Mouse (Mus musculus) heart, postnatal 0 days (tissue): ENCODE results near the gene Mertk. TPM values are rescaled to one million over a fixed set of nuclear protein-coding genes. Genes with fewer than 3 reads are reported as not detected.

Experiments used
- ATAC-seq: fragments of 200-750 bp; cut with Nextera tagmentation; 2 replicates; pipeline ENCODE4 v1.8.0; 2017; ENCODE audit warnings: low read depth, moderate number of reproducible peaks, moderate library complexity; ENCODE audit not compliant: insufficient read depth
- DNase-seq: peaks from one replicate; pipeline ENCODE4 v3.0.0-alpha.2; 2016; ENCODE audit warnings: low spot score
- H3K27ac ChIP-seq: fragments of 300-500 bp; sonication (generic); 2 replicates; pipeline ENCODE4 v1.5.1; 2014; ENCODE audit warnings: low read depth, mild to moderate bottlenecking
- H3K27me3 ChIP-seq: fragments of 300-500 bp; sonication (generic); 2 replicates; pipeline ENCODE4 v1.6.1; 2014; ENCODE audit warnings: low read length, mixed read lengths; ENCODE audit not compliant: control insufficient read depth, insufficient read depth
- H3K36me3 ChIP-seq: fragments of 300-500 bp; sonication (generic); replicated peaks from 2 replicates; pipeline ENCODE4 v1.6.1; 2014; ENCODE audit warnings: low read length, mixed read lengths; ENCODE audit not compliant: control insufficient read depth, insufficient read depth
- H3K4me1 ChIP-seq: fragments of 300-500 bp; sonication (generic); 2 replicates; pipeline ENCODE4 v1.6.1; 2014; ENCODE audit warnings: antibody characterized with exemption; ENCODE audit not compliant: control insufficient read depth, insufficient read depth
- H3K4me2 ChIP-seq: fragments of 300-500 bp; sonication (generic); 2 replicates; pipeline ENCODE4 v1.6.1; 2014; ENCODE audit warnings: low read depth, mild to moderate bottlenecking, low read length, moderate library complexity
- H3K4me3 ChIP-seq: fragments of 300-500 bp; sonication (generic); 2 replicates; pipeline ENCODE4 v1.5.1; 2014; ENCODE audit warnings: low read depth, low read length
- H3K9ac ChIP-seq: fragments of 300-500 bp; sonication (generic); replicated peaks from 2 replicates; pipeline ENCODE4 v1.6.1; 2014; ENCODE audit warnings: low read depth, low read length, mixed read lengths
- H3K9me3 ChIP-seq: fragments of 300-500 bp; sonication (generic); replicated peaks from 2 replicates; pipeline ENCODE4 v1.6.1; 2016; ENCODE audit warnings: low read length; ENCODE audit not compliant: control insufficient read depth
- CTCF ChIP-seq: IDR thresholded peaks from 2 replicates; pipeline ENCODE4 v1.5.1; 2016; ENCODE audit warnings: antibody characterized with exemption, control low read depth, low read depth
- EP300 ChIP-seq: IDR thresholded peaks from 2 replicates; pipeline ENCODE4 v1.6.1; 2016; ENCODE audit warnings: antibody characterized with exemption, low read depth
- WGBS: fragments of 180-500 bp; shearing (Covaris S2); extraction: QIAGEN DNeasy Blood & Tissue Kit; methylation state at CpG from one replicate; pipeline ENCODE4 v1.1.7; 2014; 5-methylcytosine and 5-hydroxymethylcytosine counted together
- polyA plus RNA-seq: library from polyadenylated mRNA; unstranded; fragments of >200 nt; fragmentation: Nextera tagmentation; extraction: Ambion mirVana; gene quantifications from 2 replicates; pipeline ENCODE4 v1.2.1, GENCODE M21; 2015
- total RNA-seq: library from RNA; depleted of rRNA; stranded (reverse); fragments of >200 nt; gene quantifications from 2 replicates; pipeline ENCODE4 v1.2.3, GENCODE M21; 2014; ENCODE audit warnings: low replicate concordance

The Mertk gene
- total and polyA plus RNA-seq, 2 experiments from 2014 or later, result 2.3 to 6.1 TPM

GRCm38 (mm10) chr2:128818956-128819643, 120.3 kb downstream of the Mertk start:
- peak overlapping the region; percentile 97 for H3K4me3 ChIP-seq
- WGBS, result 9% methylated on average over 14 of the region's 14 CpGs
- no peak for TF ChIP-seq CTCF
- no peak for TF ChIP-seq EP300

GRCm38 (mm10) chr2:128820631-128821030, 121.9 kb downstream of the Mertk start:
- H3K27ac ChIP-seq, result no peak overlapping the region
- no peak overlapping the region for H3K9ac ChIP-seq
- no peaks in the 10 kb centered on the region for H3K9me3 ChIP-seq
- 77% methylated on average over 2 of the region's 2 CpGs for WGBS
- no peak for TF ChIP-seq EP300
- no peak for TF ChIP-seq CTCF
- H3K4me1 ChIP-seq, result peaks cover 4% of the 10 kb centered on the region; the same call in 1 of the 2 replicates
- ATAC-seq (no peak), DNase-seq (no peak)
- no peak overlapping the region for H3K4me3 ChIP-seq
- H3K4me2 ChIP-seq, result no peak overlapping the region
- no peaks in the 10 kb centered on the region for H3K27me3 ChIP-seq
- peaks cover 9% of the 10 kb centered on the region; the same call in 1 of the 2 replicates for H3K36me3 ChIP-seq

More at GRCm38 (mm10) chr2:128818956-128819643, 120.3 kb downstream of the Mertk start:
- 0 out of 2 replicates have a peak, but pooled peaks cover 4% of the 10 kb centered on the region for H3K36me3 ChIP-seq
- H3K4me2 ChIP-seq, result peak overlapping the region; percentile 81
- peak; percentile 22 for DNase-seq
- peaks cover 7% of the 10 kb centered on the region; the same call in 1 of the 2 replicates for H3K4me1 ChIP-seq
- ATAC-seq, result no peak
- no peaks in the 10 kb centered on the region for H3K27me3 ChIP-seq
- no peaks in the 10 kb centered on the region for H3K9me3 ChIP-seq
- peak overlapping the region; percentile 96 for H3K27ac ChIP-seq
- H3K9ac ChIP-seq, result peak overlapping the region; percentile 82

GRCm38 (mm10) chr2:128823893-128824292, 125.1 kb downstream of the Mertk start:
- Histone ChIP-seq H3K9me3 (no peaks in the 10 kb centered on the region), H3K27me3 (no peaks in the 10 kb centered on the region), H3K4me2 (no peak overlapping the region), H3K4me1 (peaks cover 2% of the 10 kb centered on the region; the same call in 1 of the 2 replicates), H3K36me3 (peaks cover 23% of the 10 kb centered on the region), H3K27ac (no peak overlapping the region), H3K9ac (no peak overlapping the region), H3K4me3 (no peak overlapping the region)
- TF ChIP-seq EP300, result no peak
- TF ChIP-seq CTCF, result no peak
- ATAC-seq (no peak), DNase-seq (no peak)
- WGBS, result 85% methylated on average over 5 of the region's 5 CpGs

GRCm38 (mm10) chr2:128827787-128828186, 129.0 kb downstream of the Mertk start:
- no peak for DNase-seq
- Histone ChIP-seq H3K9ac (no peak overlapping the region), H3K9me3 (no peaks in the 10 kb centered on the region), H3K27me3 (no peaks in the 10 kb centered on the region), H3K36me3 (peaks cover 56% of the 10 kb centered on the region), H3K4me2 (no peak overlapping the region), H3K27ac (no peak overlapping the region), H3K4me3 (no peak overlapping the region), H3K4me1 (no peaks in the 10 kb centered on the region)
- no peak for ATAC-seq
- no peak for TF ChIP-seq CTCF
- no peak for TF ChIP-seq EP300
- 92% methylated on average over 1 of the region's 1 CpGs for whole genome bisulfite sequencing

- no peak overlapping the region for H3K27ac ChIP-seq
- DNase-seq (no peak), ATAC-seq (no peak)
- no peak for TF ChIP-seq EP300
- no peak for TF ChIP-seq CTCF
- WGBS, result 83% methylated on average over 3 of the region's 3 CpGs
- peaks cover 79% of the 10 kb centered on the region for H3K36me3 ChIP-seq
- no peaks in the 10 kb centered on the region for H3K4me1 ChIP-seq
- no peaks in the 10 kb centered on the region for H3K9me3 ChIP-seq
- no peak overlapping the region for H3K4me3 ChIP-seq
- H3K27me3 ChIP-seq, result no peaks in the 10 kb centered on the region
- H3K4me2 ChIP-seq, result no peak overlapping the region
- H3K9ac ChIP-seq, result no peak overlapping the region
These were observed 133.9 kb downstream of the Mertk start for GRCm38 (mm10) chr2:128832611-128833010.
